Mouse (Mus musculus) heart, postnatal 10 days (tissue): ENCODE measurements around the gene Spink2. TPM values are rescaled to one million over a fixed set of nuclear protein-coding genes. Genes with fewer than 3 reads are reported as not detected.

Source experiments
- DNase-seq, 2 experiments: peaks; one replicate each; pipeline ENCODE4 v3.0.0; 2021
- intact Hi-C: fragments of 180-260 bp; cut with DNase I; formaldehyde crosslinking; loops from one replicate; pipeline ENCODE4 v1.15.1; 2025
- total RNA-seq, 2 experiments: library from RNA; stranded (reverse); gene quantifications; 2 replicates each; pipeline ENCODE4 v1.2.3; 2021

Spink2 gene
- total RNA-seq, 2 experiments from 2014 or later: 0.45 TPM; not detected in 1

GRCm38 (mm10) chr5:77155526-77155925 is 55.7 kb downstream of the Spink2 start:
- DNase-seq: no peak
- intact Hi-C loops: no loop called here

Other genes starting within 250 kb of the Spink2 start
- gene Srp72, start 236.8 kb downstream of the Spink2 start, total RNA-seq: 10 to 100 TPM; 74.0 to 75.6 TPM
- gene Arl9, start 207.4 kb downstream of the Spink2 start, total RNA-seq: not detected
- not detected for gene Thegl, start 195.4 kb downstream of the Spink2 start, total RNA-seq
- 100 to 1,000 TPM; 498 to 553 TPM for gene Hopx, start 96.3 kb downstream of the Spink2 start, total RNA-seq
- gene Rest, start 54.0 kb upstream of the Spink2 start, total RNA-seq: 10 to 100 TPM; 22.6 to 27.8 TPM
- gene Noa1, start 98.6 kb upstream of the Spink2 start, total RNA-seq: 10 to 100 TPM; 14.4 to 17.0 TPM
- 10 to 100 TPM; 33.3 to 36.2 TPM for gene Polr2b, start 98.7 kb upstream of the Spink2 start, total RNA-seq
- 100 to 1,000 TPM; 435 to 466 TPM for gene Igfbp7, start 196.6 kb upstream of the Spink2 start, total RNA-seq